Mouse (Mus musculus) spleen, embryonic (tissue): ENCODE results near the gene Rreb1.

Experiments used
- CTCF ChIA-PET: fragments of 350-600 bp; sonication (Branson Sonifier 250); formaldehyde crosslinking; loops from one replicate; lab custom pipeline; 2022; lab: Charles Lee

Gene Rreb1

DNA sequence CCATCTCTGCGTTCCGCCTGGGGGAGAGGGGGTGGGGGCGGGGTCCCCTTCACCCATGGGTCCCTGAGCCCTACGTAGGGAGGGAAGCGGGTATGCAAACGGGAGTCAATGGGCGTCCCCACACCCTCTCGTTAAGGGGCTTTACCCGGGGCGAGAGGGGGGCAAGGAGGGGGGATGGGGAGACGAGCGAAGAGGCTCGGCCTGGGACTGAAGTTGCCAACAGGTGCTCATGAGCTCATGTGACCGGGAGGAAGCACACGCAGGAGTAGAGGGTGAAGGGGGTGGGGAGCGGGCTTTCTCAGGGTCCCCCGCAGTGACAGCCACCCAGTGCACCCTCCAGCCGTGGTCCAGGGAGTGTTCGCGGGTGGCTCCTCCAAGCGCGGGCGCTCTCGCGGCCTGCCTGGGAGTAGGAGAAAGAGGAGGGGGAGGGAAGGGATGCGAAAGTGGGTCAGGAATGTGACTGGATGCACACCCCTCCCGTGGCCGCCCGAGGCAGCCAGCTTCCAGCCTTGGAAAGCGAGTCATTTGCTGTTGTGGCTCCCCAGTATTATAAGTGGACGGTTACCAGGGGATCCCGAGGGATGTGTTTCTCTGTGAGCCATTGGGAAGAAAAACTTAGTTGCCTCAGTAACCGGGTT is 513 bp downstream of the Rreb1 start:
- CTCF ChIA-PET = interaction anchor here (0.6 kb wide), 1 partner anchor 18 kb away, joined by 3 read pairs; no protein-coding TSS in a partner anchor

DNA sequence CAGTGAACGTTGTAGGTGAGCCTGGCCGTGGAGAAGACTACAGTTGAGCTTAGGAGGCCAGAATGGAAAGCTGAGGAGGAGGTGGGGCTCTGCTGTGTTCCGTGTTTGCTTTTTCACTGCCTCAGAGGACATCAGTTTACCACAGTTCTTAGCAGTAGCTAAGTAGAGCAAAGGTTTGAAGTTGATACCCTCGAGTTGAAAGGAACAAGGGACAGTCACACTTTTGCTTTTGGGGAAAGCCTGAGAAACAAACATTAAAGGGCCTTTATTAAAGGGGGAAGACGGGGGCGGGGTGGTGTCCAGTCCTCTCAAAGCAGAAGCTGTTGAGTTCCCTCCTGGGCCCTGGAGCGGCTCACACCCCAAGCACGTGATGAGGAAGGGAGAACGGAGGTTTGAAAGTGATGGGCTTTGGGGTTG is 1.1 kb downstream of the Rreb1 start:
- CTCF ChIA-PET = interaction anchor here (0.6 kb wide), 1 partner anchor 69 kb away, joined by 3 read pairs; no protein-coding TSS in a partner anchor

DNA sequence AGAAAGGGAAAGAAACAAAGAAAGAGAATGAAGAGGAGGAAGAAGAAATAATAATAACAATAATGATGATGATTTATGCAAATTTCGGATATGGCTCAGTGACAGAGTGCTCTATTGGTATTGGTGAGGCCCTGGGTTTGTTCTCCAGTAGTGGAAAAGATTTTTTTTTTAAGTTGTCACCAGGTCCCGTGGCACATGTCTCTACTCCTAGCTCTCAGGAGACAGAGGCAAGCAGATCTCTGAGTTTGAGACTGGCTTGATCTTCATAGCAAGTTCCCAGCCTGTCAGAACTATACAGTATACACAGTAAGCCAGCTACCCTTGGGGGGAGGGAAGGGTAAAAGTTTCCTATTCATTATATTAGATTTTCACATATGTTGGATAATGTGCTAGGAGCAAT is 3.4 kb downstream of the Rreb1 start:
- CTCF ChIA-PET = interaction anchor here (0.5 to 0.7 kb wide), 2 partner anchors 326 to 348 kb away, joined by 5 to 7 read pairs; no protein-coding TSS in a partner anchor

DNA sequence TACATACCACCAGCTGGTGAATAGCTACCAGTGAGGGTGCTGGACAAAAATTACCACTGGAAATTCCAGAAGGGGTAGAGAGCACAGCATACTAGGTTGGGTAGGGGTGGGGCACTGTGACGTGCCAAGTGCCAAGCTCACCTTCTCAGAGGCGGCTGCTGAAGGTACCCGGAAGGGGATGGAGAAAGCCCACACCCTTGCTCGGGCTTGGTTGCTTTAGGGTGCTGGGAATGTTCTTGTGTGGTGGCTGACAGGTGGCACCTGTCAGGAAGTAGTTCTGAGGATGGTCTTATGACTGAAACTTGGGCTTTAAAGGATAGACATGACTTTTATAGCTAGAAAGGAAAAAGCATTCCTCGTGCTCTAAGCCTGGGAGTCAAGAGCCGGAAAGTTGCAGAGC is 3.9 kb downstream of the Rreb1 start:
- CTCF ChIA-PET = interaction anchor here (0.5 to 0.7 kb wide), 3 partner anchors 327 to 349 kb away, joined by 3 to 7 read pairs (median 5); no protein-coding TSS in a partner anchor

DNA sequence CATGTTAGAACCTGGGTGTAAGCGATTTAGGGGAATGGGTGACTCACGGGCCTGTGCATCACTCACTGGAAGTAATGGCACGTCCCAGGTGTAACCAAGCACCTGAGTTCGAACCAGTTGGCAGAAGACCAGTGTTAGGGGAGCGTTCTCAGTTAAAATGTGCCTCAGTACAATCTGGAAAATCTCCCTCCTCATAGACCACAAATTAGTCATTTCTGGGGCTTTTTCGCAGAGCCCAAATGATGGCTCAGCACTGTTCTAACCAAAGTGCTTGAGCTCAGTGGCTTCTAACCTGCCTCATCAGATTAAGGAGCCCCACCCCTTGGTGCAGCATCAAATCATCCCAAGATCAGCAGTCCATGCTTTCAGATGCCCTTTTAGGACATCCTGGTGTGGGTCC is 5.5 kb downstream of the Rreb1 start:
- CTCF ChIA-PET = no interaction called here

DNA sequence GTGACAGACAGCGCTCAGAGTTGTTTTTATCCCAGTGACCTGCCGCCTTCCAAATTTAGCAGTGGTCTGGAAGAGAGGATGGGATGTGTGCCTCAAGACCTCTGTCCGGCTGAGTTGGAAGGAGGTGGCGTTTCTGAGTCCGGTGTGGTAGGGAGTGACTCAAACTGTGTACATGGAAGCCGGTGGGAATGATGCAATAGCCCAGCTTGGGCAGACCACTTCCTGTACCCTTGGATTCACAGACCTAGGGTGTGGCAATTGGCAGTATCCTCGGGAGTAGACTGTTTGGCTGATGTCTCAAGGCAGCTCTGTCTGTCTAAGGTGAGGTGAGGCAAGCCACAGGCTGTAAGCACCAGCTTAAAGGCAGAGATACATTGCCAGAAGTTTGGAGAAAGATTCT is 6.0 kb downstream of the Rreb1 start:
- CTCF ChIA-PET = no interaction called here

DNA sequence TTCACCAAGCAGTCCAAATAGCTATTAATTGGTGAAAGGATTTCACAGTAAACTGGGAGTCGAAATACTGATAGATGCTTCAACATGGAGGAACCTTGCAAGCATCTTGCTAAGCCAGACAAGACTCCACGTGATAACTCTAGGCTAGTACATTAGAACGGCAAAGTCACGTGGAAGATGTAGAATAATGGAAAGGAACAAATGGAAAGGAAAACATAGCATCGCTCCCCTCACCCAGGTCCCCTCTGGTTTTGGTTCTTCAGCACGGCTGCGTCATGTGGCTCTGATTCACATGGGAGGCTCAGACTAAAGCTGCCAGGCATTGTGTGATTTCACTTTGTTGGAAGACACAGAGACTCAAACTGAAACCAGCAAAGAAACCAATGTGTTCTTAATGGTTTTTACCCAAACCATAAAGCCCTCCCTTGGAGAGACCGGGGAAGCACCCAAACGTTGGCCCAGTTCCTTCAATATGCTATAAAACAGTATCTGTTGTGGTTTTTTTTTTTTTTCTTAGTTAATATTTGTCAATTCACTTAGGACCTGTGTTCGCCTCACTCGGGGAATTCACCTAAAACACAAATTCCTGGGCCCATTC is 14.6 kb downstream of the Rreb1 start:
- CTCF ChIA-PET = interaction anchor here (0.6 kb wide), 1 partner anchor 19 kb away, joined by 9 read pairs; no protein-coding TSS in a partner anchor

DNA sequence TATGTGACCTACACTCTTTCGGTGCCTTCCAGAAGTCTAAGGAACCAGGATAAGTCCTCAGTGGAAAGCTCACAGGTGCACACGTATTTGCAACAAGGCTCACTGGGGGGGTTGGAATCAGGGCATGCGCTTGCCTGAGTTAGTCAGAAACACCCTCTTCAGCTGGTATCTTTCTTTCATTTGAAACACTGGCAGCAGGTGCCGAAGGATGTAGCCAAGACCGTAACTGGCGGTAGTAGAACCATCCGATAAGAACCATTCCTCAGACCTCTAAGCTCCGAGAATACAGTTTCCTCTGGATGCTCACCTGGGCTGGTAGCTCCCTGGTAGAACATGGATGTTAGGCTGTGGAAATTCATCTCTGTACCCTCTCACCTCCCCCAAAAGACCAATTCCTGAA is 20.6 kb downstream of the Rreb1 start:
- CTCF ChIA-PET = interaction anchor here (0.6 kb wide), 1 partner anchor 27 kb away, joined by 7 read pairs; no protein-coding TSS in a partner anchor

DNA sequence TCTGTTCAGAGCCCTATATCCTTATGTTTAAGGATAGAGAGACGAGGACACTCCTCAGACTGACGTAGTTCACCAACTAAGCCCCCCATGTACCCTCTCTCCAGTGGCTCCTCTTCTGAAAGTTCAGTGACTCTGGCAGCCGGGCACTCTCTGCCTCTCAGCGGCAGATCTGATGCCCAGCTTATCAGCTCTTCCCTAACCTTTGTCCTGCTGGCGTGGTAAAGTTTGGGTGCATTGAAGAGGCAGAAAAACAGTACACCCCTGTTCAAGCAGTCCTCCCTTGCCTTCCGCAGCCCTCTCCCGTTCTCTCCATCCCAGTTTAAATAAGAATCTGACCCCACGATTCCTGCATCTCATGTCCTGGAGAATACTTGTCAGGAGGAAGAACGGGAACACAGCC is 21.2 kb downstream of the Rreb1 start:
- CTCF ChIA-PET = interaction anchor here (0.6 kb wide), 1 partner anchor 91 kb away, joined by 4 read pairs; no protein-coding TSS in a partner anchor

DNA sequence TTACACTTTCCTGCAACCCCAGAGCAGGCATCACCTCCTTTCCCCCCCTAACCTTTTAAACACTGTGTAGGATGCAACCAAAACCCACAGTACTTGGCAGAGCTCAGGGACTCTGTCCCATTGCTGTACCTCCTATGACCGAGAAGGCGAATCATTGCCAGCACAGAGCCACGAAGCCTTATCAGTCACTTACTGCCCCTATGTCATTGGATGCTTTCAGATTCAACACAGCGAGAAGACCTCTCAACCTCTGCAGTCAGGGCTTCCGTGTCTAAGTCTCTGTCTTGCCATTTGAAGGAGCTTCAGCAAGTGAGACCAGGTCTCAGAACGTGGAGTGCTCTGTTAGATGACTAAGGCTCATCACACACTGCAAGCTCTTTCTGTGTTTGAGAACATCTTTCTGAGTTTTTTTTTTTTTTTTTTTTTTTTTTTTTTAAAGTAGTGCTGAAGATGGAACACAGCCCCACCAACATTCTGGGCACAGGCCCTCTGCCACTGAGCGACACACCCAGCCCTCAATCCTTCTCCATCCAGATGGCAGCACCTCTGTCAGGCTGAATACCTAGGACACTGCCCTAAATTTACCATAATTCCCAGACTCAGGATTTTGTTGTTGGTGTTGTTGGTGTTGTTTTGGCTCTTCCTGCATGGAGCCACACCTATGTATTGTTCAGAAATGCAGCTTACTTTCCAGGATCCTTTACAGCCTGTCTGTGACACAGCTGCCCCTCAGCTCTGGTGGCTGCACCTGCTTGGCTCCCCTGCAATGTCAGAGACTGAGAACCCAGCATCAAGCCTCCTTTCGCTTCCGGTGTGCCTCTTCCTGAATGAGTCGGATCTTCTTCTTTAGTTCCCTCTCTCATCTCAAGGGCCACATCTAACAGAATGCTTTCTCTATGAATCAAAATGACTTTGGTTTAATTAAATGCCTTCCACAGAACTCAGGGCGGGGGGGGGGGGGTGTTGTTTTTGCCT is 23.2 kb downstream of the Rreb1 start:
- CTCF ChIA-PET = interaction anchor here (0.6 to 0.7 kb wide), 2 partner anchors 40 to 56 kb away, joined by 3 to 5 read pairs; no protein-coding TSS in a partner anchor

DNA sequence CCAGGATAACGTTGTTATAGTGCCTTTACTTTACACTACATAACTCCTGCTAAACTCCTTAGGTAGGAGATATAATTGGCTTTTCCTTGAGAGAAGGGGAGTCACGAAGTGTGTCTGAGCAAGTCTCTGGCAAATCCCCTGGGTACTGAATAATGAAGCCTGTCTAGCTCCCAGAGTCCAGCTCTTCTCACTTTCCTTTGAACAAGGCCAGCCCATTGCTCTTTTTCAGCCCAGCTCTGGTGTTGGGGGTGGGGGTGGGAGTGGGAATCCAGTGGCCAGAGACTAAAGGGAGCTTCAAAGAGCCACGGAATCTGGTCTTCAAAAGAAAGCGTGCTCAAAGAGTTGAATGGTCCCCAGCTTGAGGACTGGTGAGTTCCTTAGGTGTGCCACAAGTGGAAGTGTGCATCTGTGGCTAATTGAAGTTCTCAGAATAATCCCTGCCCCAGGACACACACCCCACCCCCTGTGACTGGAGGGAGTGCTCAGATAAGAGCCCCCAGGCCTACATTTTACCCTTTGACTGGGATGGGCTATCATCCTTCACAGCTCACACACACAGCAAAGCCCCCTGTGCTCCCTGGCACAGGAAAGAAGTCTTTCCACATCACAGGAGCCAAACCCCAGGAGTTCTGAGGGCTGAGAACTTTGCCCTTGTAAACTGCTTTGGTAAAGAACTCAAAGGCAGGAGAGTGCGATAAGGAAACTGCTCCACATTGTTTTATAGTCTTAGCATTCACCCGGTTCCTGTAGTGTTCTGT is 24.2 kb downstream of the Rreb1 start:
- CTCF ChIA-PET = interaction anchor here (0.6 to 0.7 kb wide), 2 partner anchors 55 to 81 kb away, joined by 3 read pairs; no protein-coding TSS in a partner anchor

DNA sequence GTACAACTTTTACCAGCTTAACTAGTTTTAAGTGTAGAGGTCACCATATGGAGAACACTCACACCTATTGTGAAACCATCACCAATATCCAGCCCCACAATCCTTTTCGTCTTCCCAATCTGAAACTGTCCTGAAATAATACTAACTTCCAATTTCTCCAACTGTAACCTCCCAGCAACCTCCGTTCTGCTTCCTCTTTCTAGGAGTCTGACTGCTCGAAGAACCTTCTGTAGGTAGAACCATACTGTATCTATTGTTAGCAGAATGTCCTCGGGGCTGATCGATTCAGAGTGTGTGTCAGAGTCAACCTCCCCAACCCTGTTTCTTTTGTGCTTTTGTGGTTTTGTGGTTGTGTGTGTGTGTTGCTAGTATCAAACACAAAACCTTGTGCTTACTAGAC is 25.0 kb downstream of the Rreb1 start:
- CTCF ChIA-PET = no interaction called here

DNA sequence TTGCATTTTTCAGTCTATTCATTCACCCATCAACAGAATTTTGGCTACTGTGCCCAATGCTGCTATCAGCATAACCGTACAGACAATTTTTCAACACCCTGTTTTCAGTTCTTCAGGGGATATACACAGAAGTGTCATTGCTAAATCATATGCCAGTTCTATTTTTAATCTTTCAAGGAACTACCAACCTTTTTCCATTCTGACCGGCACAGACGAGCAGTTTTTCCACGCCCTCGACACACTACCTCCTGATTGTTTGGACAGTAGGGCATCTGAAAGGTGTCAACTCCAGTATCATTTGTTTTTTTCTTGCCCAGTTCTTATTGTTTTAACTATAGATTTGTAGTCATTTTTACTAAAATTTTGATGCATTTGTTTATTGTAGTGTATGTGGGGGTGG is 25.8 kb downstream of the Rreb1 start:
- CTCF ChIA-PET = no interaction called here

DNA sequence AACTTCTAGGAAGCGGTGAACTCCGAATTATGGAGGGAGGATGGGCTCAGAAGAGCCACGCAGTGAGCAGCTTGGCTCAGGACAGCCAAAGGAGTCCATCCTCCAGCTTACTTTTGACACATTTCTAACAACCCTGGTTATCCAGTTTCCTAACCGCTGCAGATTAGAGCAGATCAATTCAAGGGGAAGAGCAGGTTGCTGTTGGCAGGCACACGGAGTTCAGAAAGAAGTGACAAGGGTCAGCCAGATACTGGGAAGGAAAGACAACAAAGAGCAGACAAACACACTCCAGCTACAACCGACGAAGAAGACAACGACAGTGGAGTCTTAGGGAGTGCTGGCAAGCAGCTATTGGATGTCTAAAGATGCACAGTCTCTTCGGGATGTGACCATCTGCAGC is 36.8 kb downstream of the Rreb1 start:
- CTCF ChIA-PET = no interaction called here

DNA sequence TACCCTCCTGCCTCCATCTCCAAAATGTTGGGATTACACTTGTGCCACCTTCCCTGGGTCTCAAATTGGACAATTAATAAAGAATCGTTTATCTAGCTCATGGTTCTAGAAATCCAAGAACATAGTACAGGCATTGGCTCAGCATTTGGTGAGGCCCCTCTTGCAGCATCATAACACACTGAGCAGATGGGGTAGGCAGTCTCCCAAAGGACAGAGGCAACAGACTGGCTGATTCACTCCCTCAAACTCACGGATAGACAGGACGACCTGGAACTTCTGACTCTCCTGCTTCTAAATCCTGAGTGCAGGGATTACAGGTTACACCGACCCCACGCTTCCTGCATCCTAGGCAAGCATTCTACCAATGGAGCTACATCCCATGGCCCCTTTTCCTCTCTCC is 38.5 kb downstream of the Rreb1 start:
- CTCF ChIA-PET = interaction anchor here (0.7 kb wide), 1 partner anchor 54 kb away, joined by 3 read pairs; no protein-coding TSS in a partner anchor

DNA sequence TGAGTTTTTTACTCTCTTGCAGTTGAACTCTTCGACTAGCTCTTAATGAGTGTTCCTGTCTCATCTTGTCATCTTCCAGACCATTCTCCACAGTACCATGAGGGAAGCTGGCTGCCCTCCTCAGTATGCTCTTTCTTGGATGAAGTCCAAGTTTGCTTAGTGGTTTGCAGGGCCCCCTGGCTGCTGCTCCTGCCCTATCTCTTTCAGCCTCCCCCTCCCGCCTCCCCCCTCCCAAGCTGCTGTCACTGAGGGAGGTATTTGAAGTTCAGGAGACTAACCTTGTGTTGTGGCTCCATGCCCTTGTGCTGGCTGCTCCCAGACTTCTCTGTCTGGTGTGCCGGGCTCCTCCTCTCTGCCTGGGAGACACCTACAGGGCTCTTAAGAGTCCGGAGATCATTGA is 43.2 kb downstream of the Rreb1 start:
- CTCF ChIA-PET = interaction anchor here (1.0 kb wide), 1 partner anchor 50 kb away, joined by 3 read pairs; no protein-coding TSS in a partner anchor

DNA sequence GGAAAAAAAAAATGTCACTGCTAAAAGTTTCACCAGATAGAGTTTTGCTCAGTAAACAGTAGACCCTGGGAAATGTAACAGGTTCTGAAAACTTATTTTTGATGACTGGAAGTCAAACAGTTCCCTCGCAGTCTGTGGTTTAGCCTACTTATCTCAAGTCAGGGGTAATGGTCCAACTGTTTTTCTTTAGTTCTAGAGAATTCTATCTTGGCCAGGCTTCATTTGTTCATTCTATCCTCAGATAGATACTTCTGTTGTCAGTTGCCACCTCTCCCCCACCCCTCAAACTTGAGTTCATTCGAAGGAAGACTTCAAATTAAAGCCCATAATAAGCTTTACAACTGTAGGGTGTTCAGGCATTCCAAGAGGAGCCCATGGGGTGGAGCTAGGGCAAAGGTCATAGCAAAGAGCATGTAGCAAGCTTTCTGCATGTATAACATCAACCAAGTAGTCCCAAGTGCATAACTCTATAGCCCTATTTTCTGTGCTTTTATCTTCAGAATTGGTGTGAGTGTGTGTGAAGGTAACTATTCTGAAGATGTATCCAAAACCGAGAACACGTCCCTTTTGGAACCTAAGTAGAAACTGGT is 46.2 kb downstream of the Rreb1 start:
- CTCF ChIA-PET = no interaction called here

DNA sequence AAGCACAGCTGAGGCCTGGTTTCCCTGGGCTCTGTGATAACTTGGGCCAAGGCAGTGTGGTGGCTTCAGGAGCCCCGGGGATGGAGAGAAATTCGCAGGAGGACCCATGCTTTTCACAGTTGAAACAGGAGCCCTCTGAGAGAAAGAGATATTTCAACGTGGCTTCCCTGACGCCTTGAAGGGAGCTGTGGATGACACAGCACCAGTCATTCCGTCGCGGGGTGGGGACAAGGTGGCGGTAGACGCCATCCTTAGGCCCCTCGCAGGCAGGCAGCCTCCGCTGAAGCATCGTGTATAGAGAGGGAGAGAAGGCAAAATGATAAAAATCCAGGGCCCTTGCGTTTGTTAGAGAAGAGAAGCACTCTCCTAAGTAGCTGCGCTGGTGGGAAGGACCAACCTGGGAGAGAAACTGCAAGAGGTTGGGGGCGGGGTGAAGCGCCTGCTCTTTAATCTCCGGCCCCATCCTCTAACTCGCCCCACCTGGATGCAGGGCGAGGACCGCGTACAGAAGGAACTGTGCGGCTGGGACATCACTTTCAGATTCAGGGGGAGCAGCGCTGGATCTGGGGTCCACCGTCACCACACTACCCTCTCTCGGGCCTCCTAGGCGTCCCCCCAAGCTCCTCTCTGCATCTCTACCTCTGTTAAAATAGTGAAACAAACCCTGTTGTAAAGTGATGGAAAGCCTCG is 46.9 kb downstream of the Rreb1 start:
- CTCF ChIA-PET = interaction anchor here (0.7 kb wide), 1 partner anchor 26 kb away, joined by 7 read pairs; no protein-coding TSS in a partner anchor

DNA sequence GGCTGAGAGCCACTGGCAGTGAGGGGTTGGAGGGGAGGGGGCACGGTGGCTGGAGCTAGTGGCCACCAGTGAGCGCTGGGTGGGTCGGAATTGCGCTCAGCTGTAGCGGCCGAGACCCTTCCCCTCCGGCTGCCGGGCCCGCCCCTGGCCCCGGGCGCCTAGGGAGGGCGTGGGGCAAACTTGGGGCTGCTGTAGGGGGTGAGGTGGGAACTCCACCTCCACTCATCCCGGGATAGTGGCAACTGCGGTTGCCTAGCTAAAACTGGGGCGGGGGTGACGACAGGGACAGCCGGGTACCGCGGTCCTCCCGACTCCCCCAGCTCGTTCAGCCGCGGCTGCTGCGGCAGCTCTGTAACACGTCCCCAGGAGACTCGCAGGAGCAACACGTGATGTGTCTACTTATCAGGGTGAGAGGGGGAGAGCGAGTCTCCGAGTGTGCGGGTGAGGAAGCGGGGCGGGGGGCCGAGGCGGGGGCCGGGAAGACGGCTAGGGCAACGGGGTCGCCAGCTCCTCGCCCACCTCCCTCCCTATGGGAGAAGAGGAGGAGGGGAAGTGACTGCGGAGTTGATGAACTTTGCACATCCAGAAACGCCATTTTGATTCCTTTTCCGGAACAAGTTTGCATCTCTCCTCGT is 47.6 kb downstream of the Rreb1 start:
- CTCF ChIA-PET = interaction anchor here (0.7 kb wide), 1 partner anchor 27 kb away, joined by 7 read pairs; no protein-coding TSS in a partner anchor
